Mouse (Mus musculus) heart, postnatal 36 days (tissue): ENCODE results near the gene Icam5. TPM values are rescaled to one million over a fixed set of nuclear protein-coding genes. Genes with fewer than 3 reads are reported as not detected.
"Not testable (repeated sequence)": the region's sequence is repeated elsewhere in the genome, so short reads cannot be mapped to it uniquely, and the experiment has no call there.

Source experiments
- DNase-seq, 2 experiments: peaks; one replicate each; pipeline ENCODE4 v3.0.0; 2021 to 2022
- intact Hi-C: fragments of 180-260 bp; cut with DNase I; formaldehyde crosslinking; loops from one replicate; pipeline ENCODE4 v1.15.1; 2025
- total RNA-seq, 2 experiments: library from RNA; stranded (reverse); gene quantifications; 2 replicates each; pipeline ENCODE4 v1.2.3; 2021

Icam5 gene
- not detected for total RNA-seq

- DNase-seq: no peak
- intact Hi-C loops: loop anchor here (2.0 to 5.0 kb wide), 2 partner anchors 60 to 105 kb away; partner anchors contain the start of genes Gm38431 and Raver1
Measured at GRCm38 (mm10) chr9:21031896-21032351, at the start of gene Icam5. Icam5 (plus strand) TSS chr9:21032073.

- intact Hi-C loops: no loop called here
- no peak for DNase-seq
Measured at GRCm38 (mm10) chr9:20982171-20982570, 49.7 kb upstream of the Icam5 start.

- no peak for DNase-seq
- intact Hi-C loops: no loop called here
Measured at GRCm38 (mm10) chr9:20983169-20983568, 48.7 kb upstream of the Icam5 start.

DNA sequence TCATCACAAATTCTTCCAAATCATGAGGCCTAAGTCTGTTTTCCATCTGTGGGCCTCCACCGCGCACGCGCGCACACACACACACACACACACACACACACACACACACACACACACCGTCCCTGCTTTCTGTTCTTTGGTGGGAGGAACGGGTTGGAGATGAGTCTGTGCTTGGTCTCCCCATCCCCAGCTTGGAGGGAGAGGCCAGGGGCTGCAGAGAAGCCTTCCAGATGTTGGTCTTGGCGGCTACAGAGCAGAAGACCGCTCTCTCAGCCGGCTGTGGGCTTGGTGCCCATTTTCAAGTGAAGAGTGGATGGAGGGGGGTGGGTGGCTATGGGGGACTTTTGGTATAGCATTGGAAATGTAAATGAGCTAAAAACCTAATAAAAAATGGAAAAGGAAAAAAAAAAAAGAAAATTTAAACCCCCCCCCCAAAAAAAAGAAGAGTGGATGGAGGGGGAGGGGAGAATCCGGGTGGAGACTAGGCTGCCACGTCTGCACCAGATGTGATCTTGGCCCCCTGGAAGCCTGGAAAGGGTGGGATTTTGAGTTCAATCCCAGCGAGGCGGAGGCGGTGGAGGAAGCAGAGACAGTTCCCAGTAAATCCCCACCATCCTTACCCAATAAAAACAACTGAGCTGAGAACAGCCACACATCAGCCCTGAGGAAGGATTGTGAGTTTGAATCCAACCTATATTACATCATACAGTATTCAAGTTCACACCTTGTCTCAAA is 44.8 kb upstream of the Icam5 start:
- intact Hi-C loops: no loop called here
- peak; percentile 45 to 49 for DNase-seq

DNA sequence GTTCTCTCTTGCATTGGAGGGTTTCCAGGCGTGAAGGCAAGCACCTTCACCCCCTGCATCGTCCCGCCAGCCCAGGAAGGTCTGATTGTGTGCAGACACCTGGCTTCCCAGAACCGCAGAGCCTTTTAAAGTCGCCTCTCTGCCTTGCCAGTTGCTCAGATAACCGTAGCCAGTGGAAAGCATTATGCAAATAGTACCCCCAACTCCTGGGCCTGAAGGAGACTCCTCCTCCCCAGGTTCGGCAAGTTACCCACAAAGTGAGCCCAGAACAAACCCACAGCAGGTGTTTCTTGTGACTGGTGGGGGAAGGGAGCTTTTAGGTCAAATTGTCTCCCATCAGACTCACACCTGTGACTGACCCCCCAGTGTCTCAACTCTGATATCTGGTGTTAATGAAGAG is 43.9 kb upstream of the Icam5 start:
- intact Hi-C loops: no loop called here
- no peak for DNase-seq

DNA sequence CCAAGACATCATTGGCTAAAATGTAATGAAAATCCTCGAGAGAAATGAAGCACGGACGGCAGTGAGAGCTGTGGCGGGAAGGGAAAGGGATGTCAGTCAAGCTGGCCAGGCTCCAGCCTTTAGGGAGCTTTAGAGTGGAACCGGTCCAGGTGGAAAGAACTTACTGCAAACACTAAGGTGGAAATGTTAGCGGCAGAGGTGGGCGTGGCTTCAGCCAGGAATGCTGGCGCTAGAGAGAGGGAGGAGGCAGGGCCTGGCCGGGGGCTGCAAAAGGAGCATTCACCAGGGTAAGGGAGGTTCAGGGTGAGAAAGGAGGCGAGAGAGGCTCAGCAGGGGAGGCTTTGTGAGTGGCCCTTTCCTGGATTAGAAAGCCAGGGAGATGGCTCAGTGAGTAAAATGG is 41.0 kb upstream of the Icam5 start:
- no peak for DNase-seq
- intact Hi-C loops: no loop called here

DNA sequence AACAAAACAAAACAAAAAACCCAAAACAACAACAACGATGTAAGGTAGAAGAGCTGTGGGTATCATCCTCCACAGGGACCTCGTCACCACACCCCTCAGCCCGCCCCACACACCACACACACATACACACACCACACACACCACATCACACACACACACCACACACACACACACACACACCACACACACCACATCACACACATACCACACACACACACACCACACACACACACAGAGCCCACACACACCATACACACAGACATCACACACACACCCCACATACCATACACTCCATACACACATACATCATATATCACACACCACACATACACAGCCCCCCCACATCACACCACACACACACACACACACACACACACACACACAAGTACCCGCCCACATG is 40.3 kb upstream of the Icam5 start:
- no peak for DNase-seq
- intact Hi-C loops: no loop called here

DNA sequence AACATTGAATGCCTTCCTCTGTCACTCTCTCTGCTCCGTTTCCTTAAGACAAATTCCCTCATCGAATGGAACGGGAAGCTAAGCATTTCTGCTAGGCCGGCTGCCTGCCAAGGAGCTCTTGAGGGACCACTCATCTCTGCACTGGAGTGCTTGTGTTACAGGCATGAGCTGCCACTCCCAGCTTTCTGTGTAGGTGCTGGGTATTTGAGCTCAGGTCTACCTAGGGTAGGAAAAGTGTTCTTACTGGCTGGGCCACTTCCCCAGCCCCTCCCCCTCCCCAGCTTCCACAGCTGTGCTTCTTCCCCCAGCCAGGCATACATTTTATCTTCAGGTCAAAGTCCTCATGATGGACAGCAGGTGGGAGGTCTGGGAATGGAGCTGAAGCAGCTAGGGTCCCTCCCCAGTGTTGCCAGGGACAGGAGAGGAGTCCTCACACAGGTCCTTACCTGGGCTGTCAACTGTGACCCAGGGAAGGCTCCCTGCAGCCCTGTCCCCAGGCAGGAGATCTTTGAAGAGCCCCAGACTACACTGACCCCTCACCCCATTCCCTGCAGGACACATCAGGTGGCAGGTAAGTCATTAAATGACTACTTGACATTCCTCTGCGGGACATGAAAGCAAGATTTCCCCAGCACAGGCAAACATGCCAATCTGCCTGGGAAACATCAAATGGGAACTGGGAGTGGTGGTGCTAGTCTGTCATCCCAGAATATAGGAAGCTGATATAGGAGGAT is 38.5 kb upstream of the Icam5 start:
- intact Hi-C loops: no loop called here
- DNase-seq: no peak

- intact Hi-C loops: no loop called here
- DNase-seq: no peak
Measured at GRCm38 (mm10) chr9:20995069-20995468, 36.8 kb upstream of the Icam5 start.

GRCm38 (mm10) chr9:20997065-20997464 is 34.8 kb upstream of the Icam5 start:
- intact Hi-C loops: no loop called here
- no peak for DNase-seq

DNA sequence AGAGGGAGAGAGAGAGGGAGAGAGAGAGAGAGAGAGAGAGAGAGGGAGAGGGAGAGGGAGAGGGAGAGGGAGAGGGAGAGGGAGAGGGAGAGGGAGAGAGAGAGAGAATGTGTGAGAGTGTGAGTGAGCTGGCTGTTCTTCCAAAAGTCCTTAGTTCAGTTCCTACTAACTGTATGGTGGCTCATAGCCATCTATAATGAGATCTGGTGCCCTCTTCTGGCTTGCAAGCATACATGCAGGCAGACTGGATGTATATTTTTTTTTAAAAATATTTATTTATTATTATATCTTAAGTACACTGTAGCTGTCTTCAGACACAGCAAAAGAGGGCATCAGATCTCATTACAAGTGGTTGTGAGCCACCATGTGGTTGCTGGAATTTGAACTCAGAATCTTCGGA is 33.5 kb upstream of the Icam5 start:
- intact Hi-C loops, DNase-seq: not testable (repeated sequence)

DNA sequence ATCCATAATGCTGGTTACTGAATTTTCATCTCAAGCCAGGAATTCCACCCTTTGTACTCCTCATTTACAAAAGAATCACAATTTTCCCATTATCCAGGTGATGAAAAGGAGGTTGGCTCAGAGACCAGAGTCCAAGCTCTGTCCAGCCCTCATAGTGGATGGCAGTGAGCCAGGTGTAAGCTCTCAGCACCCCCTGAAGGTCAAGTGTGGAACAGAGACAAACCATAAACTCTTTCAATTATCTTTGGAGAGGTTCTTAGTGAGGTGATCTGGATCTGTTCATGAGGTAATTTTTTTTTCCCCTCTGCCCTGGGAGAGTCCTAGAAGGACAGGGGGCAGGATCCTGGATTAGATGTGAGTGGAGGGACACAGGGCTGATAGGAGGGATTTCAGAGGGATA is 31.1 kb upstream of the Icam5 start:
- intact Hi-C loops: loop anchor here (2.0 to 10.0 kb wide), 3 partner anchors 48 to 134 kb away; partner anchors contain the start of gene Tyk2
- DNase-seq: no peak

GRCm38 (mm10) chr9:21001651-21002200 is 30.1 kb upstream of the Icam5 start:
- intact Hi-C loops: loop anchor here (1.0 to 10.0 kb wide), 5 partner anchors 28 to 133 kb away; partner anchors contain the start of genes Icam4 and Tyk2
- no peak for DNase-seq

GRCm38 (mm10) chr9:21002270-21002626 is 29.6 kb upstream of the Icam5 start:
- DNase-seq: no peak
- intact Hi-C loops: loop anchor here (1.0 to 10.0 kb wide), 3 partner anchors 27 to 133 kb away; partner anchors contain the start of genes Icam4 and Tyk2

DNA sequence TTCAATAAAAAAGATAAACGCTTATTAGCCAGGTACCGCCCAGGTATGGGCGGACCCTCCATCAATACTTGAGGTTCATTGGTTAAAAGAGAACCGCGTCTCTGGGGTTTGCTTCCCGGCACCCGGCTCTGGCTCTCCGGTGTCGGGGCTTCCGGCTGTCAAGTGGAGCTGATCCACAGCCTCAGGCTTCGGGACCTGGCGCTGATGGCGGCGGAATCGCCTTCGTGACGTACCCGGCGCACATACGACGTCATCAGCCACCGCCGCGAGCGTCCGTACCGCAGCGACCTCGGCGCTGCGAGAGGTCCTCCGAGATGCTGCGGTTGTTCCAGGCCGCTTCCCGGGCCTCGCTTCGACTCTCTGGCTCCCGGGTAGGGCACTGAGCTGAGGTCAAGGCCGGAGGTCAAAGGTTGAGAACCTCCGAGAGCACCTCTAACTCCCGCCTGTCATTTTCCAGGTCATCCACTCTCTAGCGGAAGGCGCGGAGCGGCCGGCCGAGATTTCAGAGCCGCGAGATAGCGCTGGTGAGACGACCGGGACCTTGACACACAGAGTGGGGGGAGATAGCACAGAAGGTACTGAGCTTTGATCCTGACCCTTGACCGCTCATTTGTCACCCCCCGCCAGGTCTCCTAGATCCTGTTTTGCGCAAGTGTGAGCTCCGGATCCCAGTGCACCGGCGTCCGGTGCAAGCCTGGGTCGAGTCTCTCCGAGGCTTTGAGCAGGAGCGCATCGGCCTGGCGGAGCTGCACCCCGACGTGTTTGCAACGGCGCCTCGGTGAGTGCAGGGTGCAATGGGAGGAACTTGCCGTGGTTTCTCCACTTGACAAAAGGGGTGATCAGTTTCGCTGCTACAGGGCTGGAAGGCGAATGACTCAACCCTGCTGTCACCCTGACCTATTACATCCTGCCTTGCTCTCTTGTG is 29.0 kb upstream of the Icam5 start, which contains the start of gene Mrpl4:
TSS of gene Mrpl4 (plus strand) at position 112 of the 925 bp plus-strand sequence.
- intact Hi-C loops: loop anchor here (1.0 to 10.0 kb wide), 3 partner anchors 26 to 132 kb away; partner anchors contain the start of genes Icam4 and Tyk2

GRCm38 (mm10) chr9:21007313-21007952 is 24.4 kb upstream of the Icam5 start:
- intact Hi-C loops: loop anchor here (10.0 kb wide), 1 partner anchor 127 kb away; the partner anchor contains the start of gene Tyk2
- DNase-seq: no peak

More for the DNA sequence above, 29.0 kb upstream of the Icam5 start, which contains the start of gene Mrpl4:
- DNase-seq: peak; percentile 89 to 92

GRCm38 (mm10) chr9:21008007-21008406 is 23.9 kb upstream of the Icam5 start:
- intact Hi-C loops: loop anchor here (10.0 kb wide), 1 partner anchor 127 kb away; the partner anchor contains the start of gene Tyk2
- DNase-seq: no peak

DNA sequence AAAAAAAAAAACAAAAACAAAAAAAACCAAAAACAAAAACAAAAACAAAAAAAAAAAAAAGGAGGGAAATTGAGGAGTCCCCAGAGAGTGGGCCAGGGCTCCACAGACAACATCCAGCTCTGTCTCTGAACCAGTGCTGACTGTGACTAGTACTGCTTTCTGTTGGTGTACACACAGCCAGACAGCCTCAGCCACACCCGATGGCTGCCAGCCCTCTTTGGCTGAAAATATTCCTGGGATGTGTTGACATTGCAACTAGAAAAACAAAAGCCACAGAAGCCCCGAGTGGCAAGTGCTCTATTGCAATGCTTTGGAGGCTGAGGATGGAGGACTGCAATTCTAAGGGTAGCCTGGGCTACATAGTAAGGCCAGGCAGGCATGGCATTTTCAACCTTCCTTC is 21.5 kb upstream of the Icam5 start:
- peak; percentile 36 to 49 for DNase-seq

DNA sequence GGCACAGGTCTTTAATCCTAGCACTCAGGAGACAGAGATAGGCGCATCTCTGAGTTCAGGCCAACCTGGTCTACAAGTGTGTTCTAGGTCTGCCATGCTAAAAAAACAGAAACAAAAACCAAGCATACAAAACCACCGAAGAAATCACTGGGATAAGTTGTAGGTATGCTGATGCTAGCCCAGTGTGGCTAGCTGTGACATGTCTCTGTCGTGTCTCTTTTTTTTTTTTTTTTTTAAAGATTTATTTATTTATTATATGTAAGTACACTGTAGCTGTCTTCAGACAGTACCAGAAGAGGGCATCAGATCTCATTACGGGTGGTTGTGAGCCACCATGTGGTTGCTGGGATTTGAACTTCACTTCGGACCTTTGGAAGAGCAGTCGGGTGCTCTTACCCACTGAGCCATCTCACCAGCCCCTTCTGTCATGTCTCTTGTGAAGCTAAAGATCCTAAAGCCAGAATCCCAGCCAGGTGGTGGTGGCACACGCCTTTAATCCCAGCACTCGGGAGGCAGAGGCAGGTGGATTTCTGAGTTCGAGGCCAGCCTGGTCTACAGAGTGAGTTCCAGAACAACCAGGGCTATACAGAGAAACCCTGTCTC is 20.8 kb upstream of the Icam5 start:
- intact Hi-C loops, DNase-seq: not testable (repeated sequence)

More for the DNA sequence above, 21.5 kb upstream of the Icam5 start:
- intact Hi-C loops: no loop called here
